Comparison of ENCODE assay signal across 12 mouse cellular contexts in genomic region chr5:137758921-137759534, GRCm38 (mm10). TPM values are rescaled to one million over a fixed set of nuclear protein-coding genes. Genes with fewer than 3 reads are reported as not detected.
A peak's percentile ranks its signal among the peaks of the same experiment; 100 is the strongest.
DNase-seq lines count a peak whose midpoint lies in the region; ATAC-seq and TF ChIP-seq lines count a peak whose summit lies in the region.
"Had no signal": no experiment of that assay in that cellular context is flagged by ENCODE, and none has a peak within 500 bp of the region (broad histone marks: within the 10 kb centered on the region; RNA-seq: fewer than 3 reads in every experiment).

No protein-coding gene starts in this region.

- TF ChIP-seq CTCF in midbrain, postnatal 0 days (IDR thresholded peaks at IDR 0.05): no peak

- DNase-seq in embryonic facial prominence, embryonic 10.5 days (ENCODE audit: low spot score): no peak
- DNase-seq in limb, embryonic 10.5 days (ENCODE audit: low spot score): no peak
- DNase-seq in forebrain, embryonic 14.5 days (ENCODE audit: low spot score): no peak
- no peak for DNase-seq in midbrain, postnatal 0 days (ENCODE audit: low spot score)
- no peak for DNase-seq in retina, postnatal 1 day
- no peak for DNase-seq in embryo, embryonic 10.5 days (ENCODE audit: low spot score)
- DNase-seq: kidney, adult 18-20 months; lung, postnatal 10 days; thymus, adult 2 months had no signal

- H3K9me3 ChIP-seq in embryonic facial prominence, embryonic 12.5 days: no peaks in the 10 kb centered on the region
- H3K9me3 ChIP-seq in embryonic facial prominence, embryonic 10.5 days: no peaks in the 10 kb centered on the region
- no peaks in the 10 kb centered on the region for H3K9me3 ChIP-seq in limb, embryonic 12.5 days
- H3K9me3 ChIP-seq in limb, embryonic 10.5 days (replicated peaks): no peaks in the 10 kb centered on the region
- no peaks in the 10 kb centered on the region for H3K9me3 ChIP-seq in forebrain, embryonic 14.5 days (replicated peaks; ENCODE audit: control insufficient read depth, low read length)
- H3K9me3 ChIP-seq in midbrain, postnatal 0 days (ENCODE audit: low read length): no peaks in the 10 kb centered on the region
- H3K9me3 ChIP-seq: heart, embryonic 12.5 days had no signal

- H3K9ac ChIP-seq in embryonic facial prominence, embryonic 12.5 days: 0 out of 2 replicates have a peak overlapping the region, but pooled peaks have one; percentile 2
- no peak overlapping the region for H3K9ac ChIP-seq in limb, embryonic 12.5 days (replicated peaks)
- H3K9ac ChIP-seq in forebrain, embryonic 14.5 days (ENCODE audit: low read length): no peak overlapping the region
- 0 out of 2 replicates have a peak overlapping the region, but pooled peaks have one; percentile 24 for H3K9ac ChIP-seq in midbrain, postnatal 0 days (replicated peaks; ENCODE audit: low read length, poor library complexity, severe bottlenecking)
- H3K9ac ChIP-seq: heart, embryonic 12.5 days had no signal

- H3K4me2 ChIP-seq in embryonic facial prominence, embryonic 12.5 days (replicated peaks): no peak overlapping the region
- H3K4me2 ChIP-seq in limb, embryonic 12.5 days: no peak overlapping the region
- H3K4me2 ChIP-seq in forebrain, embryonic 14.5 days (ENCODE audit: low read length): no peak overlapping the region
- peak overlapping the region; percentile 33 for H3K4me2 ChIP-seq in midbrain, postnatal 0 days (ENCODE audit: low read depth, low read length, poor library complexity, severe bottlenecking)
- H3K4me2 ChIP-seq: heart, embryonic 12.5 days had no signal

- H3K4me1 ChIP-seq in embryonic facial prominence, embryonic 12.5 days: no peaks in the 10 kb centered on the region; the same call in 1 of the 2 replicates
- peaks cover 19% of the 10 kb centered on the region for H3K4me1 ChIP-seq in embryonic facial prominence, embryonic 10.5 days
- no peaks in the 10 kb centered on the region for H3K4me1 ChIP-seq in limb, embryonic 12.5 days (replicated peaks)
- H3K4me1 ChIP-seq in limb, embryonic 10.5 days: peaks cover 4% of the 10 kb centered on the region; the same call in 1 of the 2 replicates
- peaks cover 22% of the 10 kb centered on the region for H3K4me1 ChIP-seq in forebrain, embryonic 14.5 days (ENCODE audit: control insufficient read depth, insufficient read depth, low read length)
- H3K4me1 ChIP-seq in midbrain, postnatal 0 days (ENCODE audit: insufficient read depth, low read length): no peaks in the 10 kb centered on the region

- no peaks in the 10 kb centered on the region for H3K27me3 ChIP-seq in embryonic facial prominence, embryonic 12.5 days
- H3K27me3 ChIP-seq in embryonic facial prominence, embryonic 10.5 days (replicated peaks; ENCODE audit: low read depth, poor library complexity, severe bottlenecking): no peaks in the 10 kb centered on the region
- no peaks in the 10 kb centered on the region for H3K27me3 ChIP-seq in limb, embryonic 12.5 days
- H3K27me3 ChIP-seq in limb, embryonic 10.5 days (ENCODE audit: low read depth, poor library complexity, severe bottlenecking): no peaks in the 10 kb centered on the region
- no peaks in the 10 kb centered on the region for H3K27me3 ChIP-seq in forebrain, embryonic 14.5 days (replicated peaks; ENCODE audit: control insufficient read depth, insufficient read depth, low read length)
- H3K27me3 ChIP-seq in midbrain, postnatal 0 days (ENCODE audit: insufficient read depth, low read length): no peaks in the 10 kb centered on the region
- H3K27me3 ChIP-seq: heart, embryonic 12.5 days had no signal

- H3K27ac ChIP-seq in embryonic facial prominence, embryonic 12.5 days: no peak overlapping the region
- H3K27ac ChIP-seq in embryonic facial prominence, embryonic 10.5 days (replicated peaks): no peak overlapping the region
- peak overlapping the region; percentile 17; the same call in 1 of the 2 replicates for H3K27ac ChIP-seq in limb, embryonic 12.5 days
- H3K27ac ChIP-seq in limb, embryonic 10.5 days: no peak overlapping the region; the same call in 1 of the 2 replicates
- H3K27ac ChIP-seq in forebrain, embryonic 14.5 days (ENCODE audit: low read depth, low read length): peak overlapping the region; percentile 66
- peak overlapping the region; percentile 75 for H3K27ac ChIP-seq in midbrain, postnatal 0 days (ENCODE audit: low read depth, low read length)

- H3K36me3 ChIP-seq in embryonic facial prominence, embryonic 12.5 days: peaks cover 45% of the 10 kb centered on the region
- peaks cover 55% of the 10 kb centered on the region for H3K36me3 ChIP-seq in embryonic facial prominence, embryonic 10.5 days (replicated peaks)
- H3K36me3 ChIP-seq in limb, embryonic 12.5 days: peaks cover 49% of the 10 kb centered on the region
- peaks cover 51% of the 10 kb centered on the region for H3K36me3 ChIP-seq in limb, embryonic 10.5 days
- peaks cover 19% of the 10 kb centered on the region for H3K36me3 ChIP-seq in forebrain, embryonic 14.5 days (ENCODE audit: control insufficient read depth, insufficient read depth, low read length)
- H3K36me3 ChIP-seq in midbrain, postnatal 0 days (ENCODE audit: insufficient read depth, low read length): peaks cover 2% of the 10 kb centered on the region; the same call in 1 of the 2 replicates

- no peak for ATAC-seq in embryonic facial prominence, embryonic 12.5 days (ENCODE audit: insufficient number of reproducible peaks, insufficient read depth, low FRiP score, low TSS enrichment)
- ATAC-seq in limb, embryonic 12.5 days (ENCODE audit: insufficient number of reproducible peaks, insufficient read depth, low FRiP score, low TSS enrichment, low read depth): no peak
- ATAC-seq in forebrain, embryonic 14.5 days: no peak
- ATAC-seq in midbrain, postnatal 0 days (ENCODE audit: low FRiP score): no peak

- 86% methylated on average over 19 of the region's 19 CpGs for WGBS in embryonic facial prominence, embryonic 12.5 days
- WGBS in embryonic facial prominence, embryonic 10.5 days: 91% methylated on average over 19 of the region's 19 CpGs
- whole genome bisulfite sequencing in limb, embryonic 12.5 days: 90% methylated on average over 19 of the region's 19 CpGs
- 91% methylated on average over 19 of the region's 19 CpGs for WGBS in limb, embryonic 10.5 days
- 86% methylated on average over 19 of the region's 19 CpGs for WGBS in forebrain, embryonic 14.5 days
- WGBS in midbrain, postnatal 0 days: 83% methylated on average over 19 of the region's 19 CpGs

- H3K4me3 ChIP-seq in embryonic facial prominence, embryonic 12.5 days: no peak overlapping the region
- H3K4me3 ChIP-seq in embryonic facial prominence, embryonic 10.5 days: no peak overlapping the region
- no peak overlapping the region for H3K4me3 ChIP-seq in limb, embryonic 12.5 days (replicated peaks)
- H3K4me3 ChIP-seq in limb, embryonic 10.5 days: no peak overlapping the region
- H3K4me3 ChIP-seq in forebrain, embryonic 14.5 days (ENCODE audit: low read depth, low read length): no peak overlapping the region
- H3K4me3 ChIP-seq in midbrain, postnatal 0 days (ENCODE audit: low read depth, low read length): no peak overlapping the region
- H3K4me3 ChIP-seq: heart, embryonic 12.5 days had no signal

RNA-seq across cellular contexts. Expression of gene Tsc22d4, which starts 13.5 kb away (rescaled TPM):
- polyA plus RNA-seq in embryonic facial prominence, embryonic 12.5 days (2016; fragmentation: Nextera tagmentation; extraction: Ambion mirVana): 129 and 133 TPM in 2 replicates
- polyA plus RNA-seq in embryonic facial prominence, embryonic 10.5 days (2016; fragmentation: Nextera tagmentation; extraction: Ambion mirVana): 89.8 and 94.3 TPM in 2 replicates
- 127 and 128 TPM in 2 replicates for polyA plus RNA-seq in limb, embryonic 12.5 days (2016; fragmentation: Nextera tagmentation; extraction: Ambion mirVana)
- polyA plus RNA-seq in limb, embryonic 10.5 days (2016; fragmentation: Nextera tagmentation; extraction: Ambion mirVana): 78.1 and 99.5 TPM in 2 replicates
- polyA plus RNA-seq in forebrain, embryonic 14.5 days (2014; fragmentation: Nextera tagmentation; extraction: Ambion mirVana): 52.3 and 62.1 TPM in 2 replicates
- total RNA-seq in midbrain, postnatal 0 days (2014; rRNA removed): 188 and 320 TPM in 2 replicates
- polyA plus RNA-seq in midbrain, postnatal 0 days (2015; fragmentation: Nextera tagmentation; extraction: Ambion mirVana): 157 and 179 TPM in 2 replicates

RNA-seq across cellular contexts. Expression of gene Nyap1, which starts 17.6 kb away (rescaled TPM):
- 3.7 and 4.6 TPM in 2 replicates for polyA plus RNA-seq in embryonic facial prominence, embryonic 12.5 days (2016; fragmentation: Nextera tagmentation; extraction: Ambion mirVana)
- polyA plus RNA-seq in embryonic facial prominence, embryonic 10.5 days (2016; fragmentation: Nextera tagmentation; extraction: Ambion mirVana): 3.0 and 3.6 TPM in 2 replicates
- 3.8 and 4.5 TPM in 2 replicates for polyA plus RNA-seq in limb, embryonic 12.5 days (2016; fragmentation: Nextera tagmentation; extraction: Ambion mirVana)
- 1.1 and 2.5 TPM in 2 replicates for polyA plus RNA-seq in limb, embryonic 10.5 days (2016; fragmentation: Nextera tagmentation; extraction: Ambion mirVana)
- 13.8 and 14.5 TPM in 2 replicates for polyA plus RNA-seq in forebrain, embryonic 14.5 days (2014; fragmentation: Nextera tagmentation; extraction: Ambion mirVana)
- total RNA-seq in midbrain, postnatal 0 days (2014; rRNA removed): 230 and 261 TPM in 2 replicates
- 47.0 and 50.1 TPM in 2 replicates for polyA plus RNA-seq in midbrain, postnatal 0 days (2015; fragmentation: Nextera tagmentation; extraction: Ambion mirVana)

RNA-seq across cellular contexts. Expression of gene Ppp1r35, which starts 19.6 kb away (rescaled TPM):
- polyA plus RNA-seq in embryonic facial prominence, embryonic 12.5 days (2016; fragmentation: Nextera tagmentation; extraction: Ambion mirVana): 51.3 and 51.9 TPM in 2 replicates
- 47.9 and 49.1 TPM in 2 replicates for polyA plus RNA-seq in embryonic facial prominence, embryonic 10.5 days (2016; fragmentation: Nextera tagmentation; extraction: Ambion mirVana)
- 47.6 and 52.1 TPM in 2 replicates for polyA plus RNA-seq in limb, embryonic 12.5 days (2016; fragmentation: Nextera tagmentation; extraction: Ambion mirVana)
- 47.0 and 49.5 TPM in 2 replicates for polyA plus RNA-seq in limb, embryonic 10.5 days (2016; fragmentation: Nextera tagmentation; extraction: Ambion mirVana)
- 55.1 and 60.0 TPM in 2 replicates for polyA plus RNA-seq in forebrain, embryonic 14.5 days (2014; fragmentation: Nextera tagmentation; extraction: Ambion mirVana)
- total RNA-seq in midbrain, postnatal 0 days (2014; rRNA removed): 32.5 and 42.1 TPM in 2 replicates
- 38.8 and 47.8 TPM in 2 replicates for polyA plus RNA-seq in midbrain, postnatal 0 days (2015; fragmentation: Nextera tagmentation; extraction: Ambion mirVana)

RNA-seq across cellular contexts. Expression of gene Mepce, which starts 28.4 kb away (rescaled TPM):
- polyA plus RNA-seq in embryonic facial prominence, embryonic 12.5 days (2016; fragmentation: Nextera tagmentation; extraction: Ambion mirVana): 14.5 and 15.8 TPM in 2 replicates
- polyA plus RNA-seq in embryonic facial prominence, embryonic 10.5 days (2016; fragmentation: Nextera tagmentation; extraction: Ambion mirVana): 9.1 and 11.5 TPM in 2 replicates
- 12.5 and 14.2 TPM in 2 replicates for polyA plus RNA-seq in limb, embryonic 12.5 days (2016; fragmentation: Nextera tagmentation; extraction: Ambion mirVana)
- 11.3 and 11.8 TPM in 2 replicates for polyA plus RNA-seq in limb, embryonic 10.5 days (2016; fragmentation: Nextera tagmentation; extraction: Ambion mirVana)
- 13.1 and 13.2 TPM in 2 replicates for polyA plus RNA-seq in forebrain, embryonic 14.5 days (2014; fragmentation: Nextera tagmentation; extraction: Ambion mirVana)
- total RNA-seq in midbrain, postnatal 0 days (2014; rRNA removed): 40.8 and 46.0 TPM in 2 replicates
- polyA plus RNA-seq in midbrain, postnatal 0 days (2015; fragmentation: Nextera tagmentation; extraction: Ambion mirVana): 16.1 and 17.6 TPM in 2 replicates

RNA-seq across cellular contexts. Expression of gene Zcwpw1, which starts 28.6 kb away (rescaled TPM):
- 38.2 and 39.3 TPM in 2 replicates for polyA plus RNA-seq in embryonic facial prominence, embryonic 12.5 days (2016; fragmentation: Nextera tagmentation; extraction: Ambion mirVana)
- polyA plus RNA-seq in embryonic facial prominence, embryonic 10.5 days (2016; fragmentation: Nextera tagmentation; extraction: Ambion mirVana): 14.5 and 17.5 TPM in 2 replicates
- 28.9 and 29.9 TPM in 2 replicates for polyA plus RNA-seq in limb, embryonic 12.5 days (2016; fragmentation: Nextera tagmentation; extraction: Ambion mirVana)
- 8.4 and 15.8 TPM in 2 replicates for polyA plus RNA-seq in limb, embryonic 10.5 days (2016; fragmentation: Nextera tagmentation; extraction: Ambion mirVana)
- 7.3 and 7.7 TPM in 2 replicates for polyA plus RNA-seq in forebrain, embryonic 14.5 days (2014; fragmentation: Nextera tagmentation; extraction: Ambion mirVana)
- 5.8 and 7.7 TPM in 2 replicates for total RNA-seq in midbrain, postnatal 0 days (2014; rRNA removed)
- 9.0 and 9.4 TPM in 2 replicates for polyA plus RNA-seq in midbrain, postnatal 0 days (2015; fragmentation: Nextera tagmentation; extraction: Ambion mirVana)

Comparison
In these comparisons a context has a peak if more than half of its experiments do, and no peak if none do; other contexts are left out.
1. H3K27ac ChIP-seq: peak in limb, embryonic 12.5 days (single experiment), forebrain, embryonic 14.5 days (single experiment) and midbrain, postnatal 0 days (single experiment); none in embryonic facial prominence, embryonic 12.5 days (single experiment), embryonic facial prominence, embryonic 10.5 days (single experiment) and limb, embryonic 10.5 days (single experiment).
2. H3K9ac ChIP-seq: peak in embryonic facial prominence, embryonic 12.5 days (single experiment) and midbrain, postnatal 0 days (single experiment); none in limb, embryonic 12.5 days (single experiment) and forebrain, embryonic 14.5 days (single experiment).